Mouse (Mus musculus): ENCODE results near the gene Pxylp1. TPM values are rescaled to one million over a fixed set of nuclear protein-coding genes. Genes with fewer than 3 reads are reported as not detected.
A peak's percentile ranks its signal among the peaks of the same experiment; 100 is the strongest.

Pxylp1 gene
- polyA plus RNA-seq, 1 experiment from 2014 or later, result 48.5 TPM

- no peaks in the 10 kb centered on the region for H3K9me3 ChIP-seq
- H3K4me1 ChIP-seq, result peaks cover 5% of the 10 kb centered on the region; the same call in 1 of the 2 replicates
- no peak for ATAC-seq (ENCODE audit: low FRiP score)
- no peaks in the 10 kb centered on the region for H3K36me3 ChIP-seq (replicated peaks)
- no peak overlapping the region for H3K4me2 ChIP-seq
- H3K27ac ChIP-seq, result no peak overlapping the region
- H3K9ac ChIP-seq, result no peak overlapping the region
- H3K27me3 ChIP-seq, result no peaks in the 10 kb centered on the region
- no peak overlapping the region for H3K4me3 ChIP-seq (replicated peaks)
- 90% methylated on average over 3 of the region's 3 CpGs for WGBS
Measured at GRCm38 (mm10) chr9:96914005-96914404, 21.5 kb upstream of the Pxylp1 start.

- 85% methylated on average over 1 of the region's 1 CpGs for WGBS
- ATAC-seq (ENCODE audit: low FRiP score), result no peak
Measured at GRCm38 (mm10) chr9:96909503-96909902, 17.0 kb upstream of the Pxylp1 start.

GRCm38 (mm10) chr9:96908737-96909136 lies 16.3 kb upstream of the Pxylp1 start:
- Histone ChIP-seq H3K36me3 (replicated peaks) (no peaks in the 10 kb centered on the region), H3K4me1 (no peaks in the 10 kb centered on the region), H3K4me3 (replicated peaks) (no peak overlapping the region), H3K27ac (no peak overlapping the region), H3K27me3 (no peaks in the 10 kb centered on the region), H3K9ac (no peak overlapping the region), H3K4me2 (no peak overlapping the region), H3K9me3 (no peaks in the 10 kb centered on the region)
- ATAC-seq (ENCODE audit: low FRiP score), result no peak
- 82% methylated on average over 2 of the region's 2 CpGs for WGBS

More at GRCm38 (mm10) chr9:96909503-96909902, 17.0 kb upstream of the Pxylp1 start:
- no peaks in the 10 kb centered on the region for H3K9me3 ChIP-seq
- H3K4me2 ChIP-seq, result no peak overlapping the region
- no peak overlapping the region for H3K27ac ChIP-seq
- H3K27me3 ChIP-seq, result no peaks in the 10 kb centered on the region
- no peak overlapping the region for H3K4me3 ChIP-seq (replicated peaks)
- no peaks in the 10 kb centered on the region for H3K36me3 ChIP-seq (replicated peaks)
- no peaks in the 10 kb centered on the region for H3K4me1 ChIP-seq
- no peak overlapping the region for H3K9ac ChIP-seq

GRCm38 (mm10) chr9:96904360-96905355 lies 12.2 kb upstream of the Pxylp1 start:
- no peaks in the 10 kb centered on the region for H3K4me1 ChIP-seq
- ATAC-seq (ENCODE audit: low FRiP score), result no peak; the same call in none of the 2 replicates
- H3K4me2 ChIP-seq, result no peak overlapping the region
- H3K27ac ChIP-seq, result peak overlapping the region; percentile 42; the same call in 1 of the 2 replicates
- H3K27me3 ChIP-seq, result no peaks in the 10 kb centered on the region
- no peak overlapping the region for H3K4me3 ChIP-seq (replicated peaks)
- H3K9me3 ChIP-seq, result no peaks in the 10 kb centered on the region
- H3K36me3 ChIP-seq (replicated peaks), result no peaks in the 10 kb centered on the region
- WGBS, result 84% methylated on average over 7 of the region's 7 CpGs
- H3K9ac ChIP-seq, result no peak overlapping the region

GRCm38 (mm10) chr9:96899717-96900116 lies 7.2 kb upstream of the Pxylp1 start:
- WGBS, result 84% methylated on average over 5 of the region's 5 CpGs
- Histone ChIP-seq H3K4me3 (replicated peaks) (no peak overlapping the region), H3K9me3 (no peaks in the 10 kb centered on the region), H3K9ac (no peak overlapping the region), H3K4me2 (no peak overlapping the region), H3K4me1 (no peaks in the 10 kb centered on the region), H3K36me3 (replicated peaks) (no peaks in the 10 kb centered on the region), H3K27ac (no peak overlapping the region), H3K27me3 (no peaks in the 10 kb centered on the region)
- no peak for ATAC-seq (ENCODE audit: low FRiP score)

GRCm38 (mm10) chr9:96899004-96899403 lies 6.5 kb upstream of the Pxylp1 start:
- Histone ChIP-seq H3K9me3 (no peaks in the 10 kb centered on the region), H3K27ac (no peak overlapping the region), H3K27me3 (no peaks in the 10 kb centered on the region), H3K4me2 (no peak overlapping the region), H3K9ac (no peak overlapping the region), H3K36me3 (replicated peaks) (no peaks in the 10 kb centered on the region), H3K4me1 (no peaks in the 10 kb centered on the region), H3K4me3 (replicated peaks) (no peak overlapping the region)
- ATAC-seq (ENCODE audit: low FRiP score), result no peak

- no peaks in the 10 kb centered on the region for H3K36me3 ChIP-seq (replicated peaks)
- H3K9me3 ChIP-seq, result no peaks in the 10 kb centered on the region
- no peak overlapping the region for H3K27ac ChIP-seq
- H3K4me2 ChIP-seq, result no peak overlapping the region
- WGBS, result 84% methylated on average over 1 of the region's 1 CpGs
- H3K27me3 ChIP-seq, result no peaks in the 10 kb centered on the region; the same call in 1 of the 2 replicates
- ATAC-seq (ENCODE audit: low FRiP score), result no peak
- H3K4me1 ChIP-seq, result peaks cover 20% of the 10 kb centered on the region
- no peak overlapping the region for H3K9ac ChIP-seq
- no peak overlapping the region for H3K4me3 ChIP-seq (replicated peaks)
Measured at GRCm38 (mm10) chr9:96896690-96897089, 4.2 kb upstream of the Pxylp1 start.

GRCm38 (mm10) chr9:96893582-96893981 lies 1.1 kb upstream of the Pxylp1 start:
- no peaks in the 10 kb centered on the region for H3K36me3 ChIP-seq (replicated peaks)
- no peak overlapping the region for H3K9ac ChIP-seq
- H3K27ac ChIP-seq, result no peak overlapping the region
- no peaks in the 10 kb centered on the region for H3K9me3 ChIP-seq
- peaks cover 43% of the 10 kb centered on the region for H3K4me1 ChIP-seq
- peaks cover 14% of the 10 kb centered on the region for H3K27me3 ChIP-seq
- no peak overlapping the region for H3K4me3 ChIP-seq (replicated peaks)
- ATAC-seq (ENCODE audit: low FRiP score), result no peak
- H3K4me2 ChIP-seq, result no peak overlapping the region
- 81% methylated on average over 5 of the region's 5 CpGs for WGBS

- 61% methylated on average over 12 of the region's 12 CpGs for WGBS
- Histone ChIP-seq H3K4me2 (peak overlapping the region; percentile 13; the same call in 1 of the 2 replicates), H3K27ac (peak overlapping the region; percentile 66), H3K4me3 (replicated peaks) (no peak overlapping the region), H3K4me1 (peaks cover 62% of the 10 kb centered on the region), H3K27me3 (peaks cover 24% of the 10 kb centered on the region), H3K9me3 (no peaks in the 10 kb centered on the region), H3K9ac (no peak overlapping the region), H3K36me3 (replicated peaks) (no peaks in the 10 kb centered on the region)
- no peak for ATAC-seq (ENCODE audit: low FRiP score)
Measured at GRCm38 (mm10) chr9:96891341-96892330, 833 bp downstream of the Pxylp1 start.

- H3K9ac ChIP-seq, result no peak overlapping the region
- 95% methylated on average over 6 of the region's 6 CpGs for WGBS
- no peak overlapping the region for H3K4me2 ChIP-seq
- H3K36me3 ChIP-seq (replicated peaks), result no peaks in the 10 kb centered on the region
- no peak for ATAC-seq (ENCODE audit: low FRiP score)
- 0 out of 2 replicates have a peak overlapping the region, but pooled peaks have one; percentile 66 for H3K27ac ChIP-seq
- peaks cover 26% of the 10 kb centered on the region for H3K27me3 ChIP-seq
- H3K4me3 ChIP-seq (replicated peaks), result no peak overlapping the region
- H3K4me1 ChIP-seq, result peaks cover 67% of the 10 kb centered on the region
- H3K9me3 ChIP-seq, result no peaks in the 10 kb centered on the region
Measured at GRCm38 (mm10) chr9:96890756-96891155, 1.7 kb downstream of the Pxylp1 start.

- no peak overlapping the region for H3K4me3 ChIP-seq (replicated peaks)
- WGBS, result 79% methylated on average over 6 of the region's 6 CpGs
- H3K4me1 ChIP-seq, result peaks cover 68% of the 10 kb centered on the region
- ATAC-seq (ENCODE audit: low FRiP score), result no peak
- H3K9ac ChIP-seq, result no peak overlapping the region
- no peaks in the 10 kb centered on the region for H3K9me3 ChIP-seq
- 0 out of 2 replicates have a peak overlapping the region, but pooled peaks have one; percentile 10 for H3K4me2 ChIP-seq
- H3K36me3 ChIP-seq (replicated peaks), result no peaks in the 10 kb centered on the region
- peak overlapping the region; percentile 47; the same call in 1 of the 2 replicates for H3K27ac ChIP-seq
- peaks cover 29% of the 10 kb centered on the region for H3K27me3 ChIP-seq
Measured at GRCm38 (mm10) chr9:96890266-96890665, 2.2 kb downstream of the Pxylp1 start.

Data from forebrain, embryonic 12.5 days (tissue).